Mouse (Mus musculus): ENCODE results near the gene Mrpl43. TPM values are rescaled to one million over a fixed set of nuclear protein-coding genes. Genes with fewer than 3 reads are reported as not detected.

Gene Mrpl43
- polyA plus RNA-seq, 1 experiment from 2014 or later, result 75.3 TPM

- Histone ChIP-seq H3K4me3 (no peak overlapping the region), H3K36me3 (peaks cover 100% of the 10 kb centered on the region), H3K27me3 (ENCODE audit: low read depth, poor library complexity, severe bottlenecking) (no peaks in the 10 kb centered on the region), H3K27ac (no peak overlapping the region), H3K4me1 (no peaks in the 10 kb centered on the region), H3K9me3 (replicated peaks) (no peaks in the 10 kb centered on the region)
- 94% methylated on average over 6 of the region's 6 CpGs for WGBS
- no peak for DNase-seq (ENCODE audit: low spot score)
Observed at GRCm38 (mm10) chr19:44977148-44977547, 29.1 kb downstream of the Mrpl43 start.

GRCm38 (mm10) chr19:44976636-44977035 is 29.6 kb downstream of the Mrpl43 start:
- H3K27me3 ChIP-seq (ENCODE audit: low read depth, poor library complexity, severe bottlenecking), result no peaks in the 10 kb centered on the region
- no peak overlapping the region for H3K4me3 ChIP-seq
- no peaks in the 10 kb centered on the region for H3K9me3 ChIP-seq (replicated peaks)
- no peak overlapping the region for H3K27ac ChIP-seq
- no peak for DNase-seq (ENCODE audit: low spot score)
- no peaks in the 10 kb centered on the region for H3K4me1 ChIP-seq
- H3K36me3 ChIP-seq, result peaks cover 100% of the 10 kb centered on the region
- 91% methylated on average over 6 of the region's 6 CpGs for WGBS

- no peak for DNase-seq (ENCODE audit: low spot score)
- H3K27me3 ChIP-seq (ENCODE audit: low read depth, poor library complexity, severe bottlenecking), result no peaks in the 10 kb centered on the region
- WGBS, result 82% methylated on average over 3 of the region's 3 CpGs
- H3K4me3 ChIP-seq, result no peak overlapping the region
- peaks cover 96% of the 10 kb centered on the region for H3K36me3 ChIP-seq
- no peaks in the 10 kb centered on the region for H3K4me1 ChIP-seq
- H3K27ac ChIP-seq, result no peak overlapping the region
- no peaks in the 10 kb centered on the region for H3K9me3 ChIP-seq (replicated peaks)
Observed at GRCm38 (mm10) chr19:44968329-44968728, 37.9 kb downstream of the Mrpl43 start.

- Histone ChIP-seq H3K36me3 (peaks cover 96% of the 10 kb centered on the region), H3K4me1 (no peaks in the 10 kb centered on the region), H3K4me3 (no peak overlapping the region), H3K27me3 (ENCODE audit: low read depth, poor library complexity, severe bottlenecking) (no peaks in the 10 kb centered on the region), H3K27ac (no peak overlapping the region), H3K9me3 (replicated peaks) (no peaks in the 10 kb centered on the region)
- 100% methylated on average over 1 of the region's 1 CpGs for WGBS
- no peak for DNase-seq (ENCODE audit: low spot score)
Observed at GRCm38 (mm10) chr19:44965978-44966377, 40.3 kb downstream of the Mrpl43 start.

GRCm38 (mm10) chr19:44959633-44960032 is 46.6 kb downstream of the Mrpl43 start:
- no peak overlapping the region for H3K27ac ChIP-seq
- peaks cover 99% of the 10 kb centered on the region for H3K36me3 ChIP-seq
- H3K4me3 ChIP-seq, result no peak overlapping the region
- WGBS, result 98% methylated on average over 2 of the region's 2 CpGs
- no peaks in the 10 kb centered on the region for H3K9me3 ChIP-seq (replicated peaks)
- no peaks in the 10 kb centered on the region for H3K4me1 ChIP-seq
- no peaks in the 10 kb centered on the region for H3K27me3 ChIP-seq (ENCODE audit: low read depth, poor library complexity, severe bottlenecking)
- no peak for DNase-seq (ENCODE audit: low spot score)

Other genes with a start within 250 kb of the Mrpl43 start
- 52.1 and 54.0 TPM in 2 replicates for gene Slf2, start 75.3 kb downstream of the Mrpl43 start, polyA plus RNA-seq (2016; fragmentation: Nextera tagmentation; extraction: Ambion mirVana)
- 3.4 and 5.4 TPM in 2 replicates for gene Sema4g, start 17.3 kb downstream of the Mrpl43 start, polyA plus RNA-seq (2016; fragmentation: Nextera tagmentation; extraction: Ambion mirVana)
- 39.2 and 45.4 TPM in 2 replicates for gene Twnk, start 779 bp downstream of the Mrpl43 start, polyA plus RNA-seq (2016; fragmentation: Nextera tagmentation; extraction: Ambion mirVana)
- 87.5 and 90.8 TPM in 2 replicates for gene Lzts2, start 8.0 kb upstream of the Mrpl43 start, polyA plus RNA-seq (2016; fragmentation: Nextera tagmentation; extraction: Ambion mirVana)
- gene Pdzd7, start 39.3 kb upstream of the Mrpl43 start, polyA plus RNA-seq (2016; fragmentation: Nextera tagmentation; extraction: Ambion mirVana), result 0.20 and 0.28 TPM in 2 replicates
- 4.6 and 8.4 TPM in 2 replicates for gene Sfxn3, start 41.1 kb upstream of the Mrpl43 start, polyA plus RNA-seq (2016; fragmentation: Nextera tagmentation; extraction: Ambion mirVana)
- 1.0 and 1.5 TPM in 2 replicates for gene Kazald1, start 68.8 kb upstream of the Mrpl43 start, polyA plus RNA-seq (2016; fragmentation: Nextera tagmentation; extraction: Ambion mirVana)
- 0.15 and 0.36 TPM in 2 replicates for gene Tlx1, start 144.2 kb upstream of the Mrpl43 start, polyA plus RNA-seq (2016; fragmentation: Nextera tagmentation; extraction: Ambion mirVana)
- 3.9 and 6.3 TPM in 2 replicates for gene Lbx1, start 229.4 kb upstream of the Mrpl43 start, polyA plus RNA-seq (2016; fragmentation: Nextera tagmentation; extraction: Ambion mirVana)